Mouse (Mus musculus) hindbrain, embryonic 12.5 days (tissue): Measurements from ENCODE around the gene Pgd. TPM values are rescaled to one million over a fixed set of nuclear protein-coding genes. Genes with fewer than 3 reads are reported as not detected.
A peak's percentile ranks its signal among the peaks of the same experiment; 100 is the strongest.
"Not testable (repeated sequence)": the region's sequence is repeated elsewhere in the genome, so short reads cannot be mapped to it uniquely, and the experiment has no call there.

Experiments
- ATAC-seq: fragments of 200-750 bp; cut with Nextera tagmentation; 2 replicates; pipeline ENCODE4 v1.8.0; 2017; ENCODE audit warnings: moderate TSS enrichment; ENCODE audit not compliant: low FRiP score
- H3K27ac ChIP-seq: fragments of 300-500 bp; sonication (generic); 2 replicates; pipeline ENCODE4 v1.5.1; 2016; ENCODE audit warnings: mild to moderate bottlenecking
- H3K27me3 ChIP-seq: fragments of 300-500 bp; sonication (generic); 2 replicates; pipeline ENCODE4 v1.6.1; 2016; ENCODE audit warnings: mild to moderate bottlenecking
- H3K36me3 ChIP-seq: fragments of 300-500 bp; sonication (generic); 2 replicates; pipeline ENCODE4 v1.6.1; 2016; ENCODE audit warnings: mild to moderate bottlenecking
- H3K4me1 ChIP-seq: fragments of 300-500 bp; sonication (generic); 2 replicates; pipeline ENCODE4 v1.6.1; 2016
- H3K4me2 ChIP-seq: fragments of 300-500 bp; sonication (generic); replicated peaks from 2 replicates; pipeline ENCODE4 v1.6.1; 2016; ENCODE audit warnings: mild to moderate bottlenecking
- H3K4me3 ChIP-seq: fragments of 300-500 bp; sonication (generic); 2 replicates; pipeline ENCODE4 v1.5.1; 2016; ENCODE audit warnings: mild to moderate bottlenecking
- H3K9ac ChIP-seq: fragments of 300-500 bp; sonication (generic); 2 replicates; pipeline ENCODE4 v1.6.1; 2016; ENCODE audit warnings: mild to moderate bottlenecking, moderate library complexity
- H3K9me3 ChIP-seq: fragments of 300-500 bp; sonication (generic); replicated peaks from 2 replicates; pipeline ENCODE4 v1.6.1; 2016; ENCODE audit warnings: mild to moderate bottlenecking
- WGBS: fragments of 180-500 bp; shearing (Covaris S2); methylation state at CpG from one replicate; pipeline ENCODE4 v1.1.7; 2016; 5-methylcytosine and 5-hydroxymethylcytosine counted together
- polyA plus RNA-seq: library from polyadenylated mRNA; unstranded; fragments of >200 nt; fragmentation: Nextera tagmentation; extraction: Ambion mirVana; gene quantifications from 2 replicates; pipeline ENCODE4 v1.2.1, GENCODE M21; 2016

Pgd gene
- polyA plus RNA-seq, 1 experiment from 2014 or later, result 123 TPM

DNA sequence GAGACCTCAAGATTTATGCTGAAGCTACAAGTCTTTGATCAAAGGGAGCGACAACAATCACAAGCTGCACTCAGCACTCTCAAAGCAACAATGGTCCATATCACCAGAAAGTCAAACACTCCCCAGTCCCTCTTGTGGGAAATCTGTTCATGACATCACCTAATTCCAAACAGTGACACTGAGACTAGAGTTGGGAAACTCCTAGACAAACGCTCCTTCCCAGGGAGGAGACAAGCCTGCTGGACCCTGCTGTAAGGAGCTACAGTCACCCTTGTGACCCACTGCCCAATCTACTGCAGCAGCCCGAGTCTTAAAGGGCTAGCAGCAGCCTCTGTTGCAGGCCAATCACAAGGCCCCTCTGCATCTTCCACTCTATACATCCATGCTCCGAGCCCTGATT lies 13.0 kb upstream of the Pgd start:
- 53% methylated on average over 4 of the region's 4 CpGs for WGBS
- no peaks in the 10 kb centered on the region for H3K27me3 ChIP-seq
- H3K4me2 ChIP-seq, result no peak overlapping the region
- H3K4me1 ChIP-seq, result peaks cover 3% of the 10 kb centered on the region; the same call in 1 of the 2 replicates
- no peak overlapping the region for H3K4me3 ChIP-seq
- peaks cover 83% of the 10 kb centered on the region for H3K36me3 ChIP-seq
- no peak overlapping the region for H3K9ac ChIP-seq
- H3K9me3 ChIP-seq, result no peaks in the 10 kb centered on the region
- ATAC-seq, result no peak
- no peak overlapping the region for H3K27ac ChIP-seq

DNA sequence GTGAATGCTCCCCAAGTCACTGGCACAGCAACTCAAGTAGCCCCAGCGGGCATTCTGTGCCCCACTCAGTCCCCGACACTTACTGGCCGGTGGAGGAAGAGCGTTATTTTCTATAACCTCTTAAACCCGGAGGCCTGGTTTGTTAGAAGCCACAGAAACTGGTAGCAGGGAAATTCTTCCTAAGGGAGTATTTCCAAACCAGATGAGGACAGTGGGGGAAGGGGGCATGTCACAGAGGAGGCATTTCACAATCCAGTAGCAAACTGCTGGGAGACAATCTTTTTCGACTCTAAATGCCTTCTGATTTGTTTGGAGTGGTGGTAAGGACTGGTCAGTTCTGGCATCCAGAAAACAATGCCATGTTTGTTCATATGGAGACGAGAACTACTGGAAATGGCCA lies 12.6 kb upstream of the Pgd start:
- no peak overlapping the region for H3K4me3 ChIP-seq
- 81% methylated on average over 7 of the region's 7 CpGs for WGBS
- peaks cover 79% of the 10 kb centered on the region for H3K36me3 ChIP-seq
- no peak overlapping the region for H3K27ac ChIP-seq
- no peak overlapping the region for H3K4me2 ChIP-seq
- no peaks in the 10 kb centered on the region for H3K9me3 ChIP-seq
- ATAC-seq, result no peak
- no peaks in the 10 kb centered on the region for H3K27me3 ChIP-seq
- H3K9ac ChIP-seq, result no peak overlapping the region
- H3K4me1 ChIP-seq, result peaks cover 3% of the 10 kb centered on the region; the same call in 1 of the 2 replicates

DNA sequence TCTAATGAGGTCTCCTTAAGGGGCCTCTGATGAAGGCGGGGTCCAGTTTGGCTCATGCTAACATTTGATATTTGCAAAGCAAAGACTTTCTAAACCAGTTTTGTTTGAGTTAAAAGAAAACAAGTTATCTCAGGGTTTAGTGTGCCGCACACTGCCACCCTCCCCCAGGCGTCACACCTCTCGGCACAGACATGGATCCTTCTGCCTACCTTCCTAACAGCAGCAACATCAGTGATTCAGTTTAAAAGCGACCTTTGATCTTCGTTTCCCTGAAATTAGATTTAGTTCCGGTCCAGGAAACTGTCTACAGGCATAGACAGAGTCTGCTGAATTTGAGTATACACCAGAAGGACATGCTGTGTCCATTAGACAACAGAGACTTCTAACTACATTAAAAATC lies 11.8 kb upstream of the Pgd start:
- Histone ChIP-seq H3K9me3 (no peaks in the 10 kb centered on the region), H3K27ac (no peak overlapping the region), H3K4me1 (peaks cover 6% of the 10 kb centered on the region; the same call in 1 of the 2 replicates), H3K4me3 (no peak overlapping the region), H3K27me3 (no peaks in the 10 kb centered on the region), H3K9ac (no peak overlapping the region), H3K36me3 (peaks cover 70% of the 10 kb centered on the region), H3K4me2 (no peak overlapping the region)
- 71% methylated on average over 7 of the region's 7 CpGs for WGBS
- no peak for ATAC-seq

DNA sequence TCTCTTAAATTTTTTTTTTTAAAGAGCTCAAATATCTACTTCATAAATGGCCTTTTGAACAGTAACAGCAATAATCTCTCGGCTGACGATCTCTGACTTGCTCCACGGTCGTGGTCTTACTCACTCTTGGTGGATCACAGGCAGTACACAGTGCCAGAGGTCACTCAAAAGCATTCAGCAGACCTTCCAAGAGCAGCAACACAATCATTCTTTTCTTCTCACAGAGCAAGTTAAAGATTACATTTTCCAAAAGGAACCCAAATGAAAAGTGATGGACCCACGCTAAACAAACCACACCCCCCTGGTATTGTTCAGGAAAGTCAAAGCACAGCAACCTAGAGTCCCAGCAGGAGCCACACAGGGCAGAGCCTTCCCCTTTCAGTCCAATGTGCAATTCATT lies 10.5 kb upstream of the Pgd start:
- H3K4me1 ChIP-seq, result peaks cover 7% of the 10 kb centered on the region; the same call in 1 of the 2 replicates
- H3K27me3 ChIP-seq, result no peaks in the 10 kb centered on the region
- no peak for ATAC-seq
- no peak overlapping the region for H3K9ac ChIP-seq
- peaks cover 58% of the 10 kb centered on the region for H3K36me3 ChIP-seq
- H3K4me3 ChIP-seq, result no peak overlapping the region
- no peak overlapping the region for H3K4me2 ChIP-seq
- H3K9me3 ChIP-seq, result no peaks in the 10 kb centered on the region
- no peak overlapping the region for H3K27ac ChIP-seq
- 28% methylated on average over 5 of the region's 5 CpGs for WGBS

DNA sequence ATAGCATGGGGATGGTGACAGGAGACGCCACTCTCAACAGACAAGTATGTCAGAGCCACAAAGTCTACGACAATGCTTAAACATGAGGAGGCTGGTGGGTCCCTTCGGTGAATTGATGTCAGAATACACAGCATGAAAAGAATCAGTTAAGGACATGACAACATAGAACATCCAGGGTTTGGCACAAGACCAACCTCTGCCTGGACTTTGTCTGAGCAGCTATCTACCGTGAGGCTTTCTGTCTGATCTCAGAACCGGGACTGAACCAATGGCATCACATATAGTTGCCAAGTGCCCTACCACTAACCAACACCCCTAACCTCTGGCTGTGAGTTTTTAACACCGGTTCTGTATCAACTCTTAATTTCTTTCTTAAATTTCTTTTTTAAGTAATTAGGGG lies 10.1 kb upstream of the Pgd start:
- peaks cover 54% of the 10 kb centered on the region for H3K36me3 ChIP-seq
- H3K9me3 ChIP-seq, result no peaks in the 10 kb centered on the region
- no peak overlapping the region for H3K4me2 ChIP-seq
- H3K4me1 ChIP-seq, result peaks cover 7% of the 10 kb centered on the region; the same call in 1 of the 2 replicates
- no peak overlapping the region for H3K9ac ChIP-seq
- ATAC-seq, result no peak
- no peak overlapping the region for H3K27ac ChIP-seq
- 68% methylated on average over 6 of the region's 6 CpGs for WGBS
- no peak overlapping the region for H3K4me3 ChIP-seq
- no peaks in the 10 kb centered on the region for H3K27me3 ChIP-seq

DNA sequence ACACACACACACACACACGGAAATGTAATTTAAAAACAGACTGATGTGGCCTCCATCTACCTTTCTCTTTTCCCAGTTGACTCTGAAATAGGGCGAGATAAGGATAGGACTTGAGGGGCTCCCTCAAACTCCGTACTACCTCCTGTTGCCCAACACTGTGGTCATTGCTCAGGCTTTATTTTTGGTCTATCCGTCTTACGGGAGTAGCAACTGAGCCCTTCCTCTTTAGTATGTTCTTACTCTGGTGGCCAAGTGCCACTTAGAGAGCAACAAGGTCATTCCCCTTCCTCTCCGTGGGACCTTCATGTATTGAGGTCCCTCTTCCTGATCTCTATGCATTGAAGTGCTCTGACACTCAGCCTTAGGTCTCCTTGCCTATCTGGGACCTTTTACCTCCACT lies 7.1 kb upstream of the Pgd start:
- Histone ChIP-seq H3K4me3 (no peak overlapping the region), H3K9ac (no peak overlapping the region), H3K9me3 (no peaks in the 10 kb centered on the region), H3K4me1 (0 out of 2 replicates have a peak, but pooled peaks cover 4% of the 10 kb centered on the region), H3K27ac (0 out of 2 replicates have a peak overlapping the region, but pooled peaks have one; percentile 17), H3K27me3 (no peaks in the 10 kb centered on the region), H3K36me3 (peaks cover 24% of the 10 kb centered on the region), H3K4me2 (no peak overlapping the region)
- WGBS, result 88% methylated on average over 6 of the region's 6 CpGs
- no peak for ATAC-seq

DNA sequence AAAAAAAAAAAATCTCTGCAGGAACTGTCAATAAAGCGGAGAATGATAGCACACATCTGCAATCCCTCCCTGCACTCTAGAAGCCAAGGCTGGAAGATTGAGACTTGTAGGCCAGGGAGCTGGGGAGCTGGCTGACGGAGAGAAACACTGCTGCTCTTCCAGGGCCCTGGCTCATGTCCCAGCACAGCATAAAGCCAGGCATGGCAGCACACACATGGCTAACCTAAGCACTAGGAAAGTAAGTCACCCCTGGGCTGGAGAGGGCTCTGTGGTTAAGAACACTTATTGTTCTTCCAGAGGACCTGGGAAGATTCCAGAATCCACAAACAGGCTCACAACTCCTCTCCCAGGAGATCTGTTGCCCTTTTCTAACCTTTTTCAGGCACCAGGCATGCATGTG lies 6.1 kb upstream of the Pgd start:
- Histone ChIP-seq H3K27ac (peak overlapping the region; percentile 57), H3K4me2 (no peak overlapping the region), H3K4me3 (no peak overlapping the region), H3K27me3 (no peaks in the 10 kb centered on the region), H3K4me1 (0 out of 2 replicates have a peak, but pooled peaks cover 4% of the 10 kb centered on the region), H3K36me3 (peaks cover 18% of the 10 kb centered on the region; the same call in 1 of the 2 replicates), H3K9ac (no peak overlapping the region), H3K9me3 (no peaks in the 10 kb centered on the region)
- 76% methylated on average over 2 of the region's 2 CpGs for WGBS
- no peak for ATAC-seq

DNA sequence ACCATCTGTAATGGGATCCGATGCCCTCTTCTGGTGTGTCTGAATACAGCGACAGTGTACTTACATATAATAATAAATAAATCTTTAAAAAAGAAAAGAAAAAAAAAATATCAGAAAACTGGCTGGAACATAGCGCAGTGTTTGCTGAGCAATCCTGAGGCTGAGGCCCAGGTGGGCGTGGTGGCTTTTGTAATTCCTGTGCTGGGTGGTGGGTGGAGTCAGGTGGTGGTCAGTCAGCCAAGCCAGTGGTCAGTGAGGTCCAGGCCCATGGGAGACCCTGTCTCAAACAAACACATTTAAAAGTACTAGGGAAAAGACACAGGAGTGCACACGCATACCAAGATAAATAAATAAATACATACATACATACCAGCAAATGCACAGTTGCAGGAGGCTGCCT lies 5.5 kb upstream of the Pgd start:
- ATAC-seq, result no peak
- H3K4me1 ChIP-seq, result 0 out of 2 replicates have a peak, but pooled peaks cover 4% of the 10 kb centered on the region
- no peaks in the 10 kb centered on the region for H3K27me3 ChIP-seq
- no peak overlapping the region for H3K4me2 ChIP-seq
- WGBS, result 81% methylated on average over 5 of the region's 5 CpGs
- no peak overlapping the region for H3K9ac ChIP-seq
- H3K36me3 ChIP-seq, result 0 out of 2 replicates have a peak, but pooled peaks cover 14% of the 10 kb centered on the region
- no peaks in the 10 kb centered on the region for H3K9me3 ChIP-seq
- H3K4me3 ChIP-seq, result no peak overlapping the region
- peak overlapping the region; percentile 57; the same call in 1 of the 2 replicates for H3K27ac ChIP-seq

DNA sequence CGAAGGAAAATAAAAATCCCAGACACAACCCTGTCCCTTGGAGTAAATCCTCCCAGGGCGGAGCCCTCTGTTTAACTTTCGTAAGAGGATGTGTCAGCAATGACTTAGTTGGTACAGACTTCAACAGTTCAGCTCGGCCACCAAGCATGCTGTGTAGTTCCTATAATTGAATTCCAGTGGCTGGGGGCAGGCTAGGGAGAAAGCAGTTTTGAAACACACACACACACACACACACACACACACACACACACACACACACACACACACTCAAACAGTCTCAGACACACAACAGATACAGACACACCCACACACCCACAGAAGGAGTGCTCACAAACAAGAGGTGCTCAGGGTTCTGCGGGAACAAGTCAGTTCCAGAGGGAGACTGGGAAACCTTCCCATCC lies 5.0 kb upstream of the Pgd start:
- Histone ChIP-seq H3K4me3 (no peak overlapping the region), H3K4me1 (0 out of 2 replicates have a peak, but pooled peaks cover 4% of the 10 kb centered on the region), H3K9ac (no peak overlapping the region), H3K27me3 (no peaks in the 10 kb centered on the region), H3K27ac (no peak overlapping the region), H3K9me3 (no peaks in the 10 kb centered on the region), H3K4me2 (no peak overlapping the region), H3K36me3 (0 out of 2 replicates have a peak, but pooled peaks cover 11% of the 10 kb centered on the region)
- 74% methylated on average over 5 of the region's 5 CpGs for WGBS
- ATAC-seq, result no peak

DNA sequence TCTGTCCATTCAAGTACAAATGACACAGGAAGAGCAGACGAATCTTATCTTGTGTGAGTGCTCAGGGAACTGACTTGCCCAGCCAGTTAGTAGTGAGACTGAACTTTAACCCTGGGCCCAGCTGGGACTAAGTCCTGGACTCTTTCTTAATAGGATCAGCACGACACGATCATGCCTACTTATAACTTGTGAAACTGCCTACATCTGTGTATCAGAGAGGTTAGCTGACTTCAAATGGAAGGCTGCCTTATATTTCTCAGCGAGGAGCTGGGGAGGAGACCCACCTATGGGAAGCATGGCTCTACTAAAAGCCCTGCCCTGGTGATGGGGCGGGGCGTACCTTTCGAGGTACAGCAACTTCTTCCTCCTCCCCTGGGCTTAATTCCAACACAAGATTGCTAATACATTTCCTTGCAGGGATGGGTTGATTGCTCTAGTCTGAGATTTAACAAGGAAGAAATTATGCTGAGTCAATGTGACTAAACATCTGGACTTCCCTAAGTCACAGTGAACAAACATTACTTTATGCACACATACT lies 3.9 kb upstream of the Pgd start:
- no peak overlapping the region for H3K27ac ChIP-seq
- H3K9me3 ChIP-seq, result no peaks in the 10 kb centered on the region
- no peak overlapping the region for H3K4me2 ChIP-seq
- H3K4me3 ChIP-seq, result no peak overlapping the region
- peaks cover 10% of the 10 kb centered on the region for H3K4me1 ChIP-seq
- H3K27me3 ChIP-seq, result no peaks in the 10 kb centered on the region
- ATAC-seq, result no peak
- H3K36me3 ChIP-seq, result 0 out of 2 replicates have a peak, but pooled peaks cover 4% of the 10 kb centered on the region
- no peak overlapping the region for H3K9ac ChIP-seq
- 71% methylated on average over 7 of the region's 7 CpGs for WGBS

DNA sequence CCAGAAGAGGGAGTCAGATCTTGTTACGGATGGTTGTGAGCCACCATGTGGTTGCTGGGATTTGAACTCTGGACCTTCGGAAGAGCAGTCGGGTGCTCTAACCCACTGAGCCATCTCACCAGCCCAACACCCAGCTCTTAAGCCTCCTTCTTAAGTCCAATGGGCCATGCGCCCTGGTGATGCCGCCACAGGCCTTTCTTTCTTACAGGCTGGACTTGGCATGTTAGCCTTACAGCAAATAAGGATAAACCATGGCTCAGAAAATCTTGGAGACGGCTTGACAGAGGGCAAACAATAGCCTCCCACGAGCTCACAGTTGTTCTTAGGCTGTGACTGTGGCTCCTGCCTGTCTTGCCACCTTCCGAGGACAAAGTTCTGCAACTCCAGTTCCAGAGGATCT lies 3.4 kb upstream of the Pgd start:
- not testable (repeated sequence) for H3K4me3 ChIP-seq, H3K27ac ChIP-seq, ATAC-seq, H3K9me3 ChIP-seq, H3K36me3 ChIP-seq, H3K4me2 ChIP-seq, H3K27me3 ChIP-seq, H3K9ac ChIP-seq
- WGBS, result 84% methylated on average over 7 of the region's 8 CpGs
- H3K4me1 ChIP-seq, result peaks cover 14% of the 10 kb centered on the region

DNA sequence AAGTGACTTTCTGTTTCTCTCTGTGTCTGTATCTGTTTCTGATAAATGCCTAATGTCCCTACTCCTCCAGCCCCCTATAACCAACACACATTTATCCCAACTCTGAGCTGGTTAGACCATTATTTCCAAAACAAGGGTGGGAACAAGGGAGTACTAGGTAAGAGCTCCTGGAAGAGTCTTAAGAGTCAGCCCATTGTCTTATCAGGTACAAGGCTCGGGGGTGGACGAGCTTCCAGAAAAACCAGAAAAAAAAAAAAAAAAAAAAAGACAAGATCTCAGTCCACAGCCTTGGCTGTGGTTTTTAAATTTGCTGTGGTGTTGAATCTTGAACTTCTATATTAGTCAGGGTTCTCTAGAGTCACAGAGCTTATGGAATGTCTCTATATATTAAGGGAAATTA lies 1.4 kb upstream of the Pgd start:
- Histone ChIP-seq H3K27ac (no peak overlapping the region), H3K36me3 (peaks cover 7% of the 10 kb centered on the region; the same call in 1 of the 2 replicates), H3K4me1 (peaks cover 10% of the 10 kb centered on the region), H3K27me3 (no peaks in the 10 kb centered on the region), H3K4me2 (no peak overlapping the region), H3K4me3 (no peak overlapping the region), H3K9me3 (no peaks in the 10 kb centered on the region), H3K9ac (no peak overlapping the region)
- no peak for ATAC-seq
- WGBS, result 84% methylated on average over 2 of the region's 2 CpGs

DNA sequence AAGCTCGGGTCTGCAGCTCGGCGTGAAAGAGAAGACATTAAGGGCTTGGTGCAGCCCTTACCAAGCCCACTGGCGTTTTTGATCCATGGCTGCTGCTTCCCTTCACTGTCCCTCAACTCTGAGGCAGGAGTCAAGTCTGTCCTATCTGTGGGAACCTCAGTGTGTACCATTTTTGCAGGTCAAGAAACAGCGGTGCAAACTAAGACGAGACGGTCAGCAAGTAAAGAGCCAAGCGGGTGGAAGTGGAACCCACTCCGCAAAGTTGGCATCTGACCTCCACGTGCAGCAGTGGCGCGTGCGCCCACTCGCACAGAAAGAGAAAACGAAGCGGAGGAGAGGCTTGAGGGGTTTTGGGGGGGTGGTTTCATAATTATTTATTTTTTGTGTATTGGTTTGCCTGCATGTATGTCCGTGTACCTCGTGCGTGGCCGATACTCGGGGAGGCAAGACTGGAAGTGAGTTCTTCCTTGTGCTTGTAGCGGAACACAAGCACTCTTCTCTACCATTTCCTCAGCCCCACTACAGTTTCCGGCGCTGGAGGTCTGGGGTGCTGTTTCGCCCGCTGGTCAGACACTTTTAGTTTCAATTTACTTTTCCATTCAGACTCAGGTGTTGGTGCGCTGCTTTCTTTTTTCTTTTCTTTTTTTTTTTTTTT lies 513 bp upstream of the Pgd start:
- peak; percentile 76 for ATAC-seq

More for the DNA sequence above, 513 bp upstream of the Pgd start:
- no peaks in the 10 kb centered on the region for H3K9me3 ChIP-seq
- peaks cover 10% of the 10 kb centered on the region for H3K4me1 ChIP-seq
- 1% methylated on average over 27 of the region's 27 CpGs for WGBS
- peak overlapping the region; percentile 91 for H3K9ac ChIP-seq
- peak overlapping the region; percentile 74; the same call in 1 of the 2 replicates for H3K27ac ChIP-seq
- H3K4me3 ChIP-seq, result peak overlapping the region; percentile 97
- peak overlapping the region; percentile 90 for H3K4me2 ChIP-seq
- H3K27me3 ChIP-seq, result no peaks in the 10 kb centered on the region
- H3K36me3 ChIP-seq, result peaks cover 16% of the 10 kb centered on the region
